Mouse (Mus musculus) E14TG2a.4 (cell line): Measurements from ENCODE around the gene Vps13d.

Experiments used
- CTCF ChIP-seq: conservative IDR thresholded peaks from 2 replicates; pipeline ENCODE4 v1.5.1; 2014; ENCODE audit warnings: low read length
- POU5F1 ChIP-seq: IDR thresholded peaks from 2 replicates; pipeline ENCODE4 v1.6.1; 2014; ENCODE audit warnings: low read length, borderline replicate concordance

DNA sequence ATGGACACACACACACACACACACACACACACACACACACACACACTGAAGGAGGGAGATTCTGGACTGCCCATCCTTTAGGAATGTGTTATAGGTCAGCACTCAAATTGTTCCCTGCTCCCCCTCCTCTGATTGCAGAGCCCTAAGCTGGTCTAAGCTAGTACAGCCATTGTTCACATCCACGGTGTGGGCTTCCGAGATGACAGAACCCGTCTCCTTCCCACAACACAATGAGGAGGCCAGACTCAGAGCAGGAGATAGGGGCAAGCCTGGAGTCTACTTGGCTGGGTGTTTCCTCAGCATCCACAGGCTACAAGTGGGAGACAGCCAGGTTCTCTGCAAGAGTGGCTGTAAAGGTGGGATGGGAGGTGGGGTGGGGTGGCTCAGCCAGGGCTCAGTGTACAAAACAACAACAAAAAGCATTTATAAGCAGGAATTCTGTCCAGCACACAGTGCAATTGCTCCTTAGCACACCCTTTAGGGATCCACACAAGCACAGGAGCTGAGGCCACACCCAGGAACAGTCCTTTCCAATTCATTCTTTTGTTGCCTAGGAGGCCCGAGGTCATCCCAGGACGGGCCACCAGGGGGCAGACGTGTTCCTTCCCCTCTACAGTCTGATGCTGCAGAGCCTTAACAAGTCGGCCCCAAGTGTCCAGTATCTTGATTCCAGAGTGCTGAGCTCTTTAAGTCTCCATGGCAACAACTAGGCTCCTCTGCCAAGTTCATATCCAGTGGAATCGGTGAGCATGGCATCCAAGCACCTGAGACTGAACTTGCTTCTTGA lies 19.4 kb upstream of the Vps13d start:
- TF ChIP-seq CTCF (peak; percentile 91), POU5F1 (no peak)
